Mouse (Mus musculus): ENCODE measurements around the gene Crybg2. TPM values are rescaled to one million over a fixed set of nuclear protein-coding genes. Genes with fewer than 3 reads are reported as not detected.

Crybg2 gene
- polyA plus RNA-seq, 1 experiment from 2014 or later: 11.1 TPM

DNA sequence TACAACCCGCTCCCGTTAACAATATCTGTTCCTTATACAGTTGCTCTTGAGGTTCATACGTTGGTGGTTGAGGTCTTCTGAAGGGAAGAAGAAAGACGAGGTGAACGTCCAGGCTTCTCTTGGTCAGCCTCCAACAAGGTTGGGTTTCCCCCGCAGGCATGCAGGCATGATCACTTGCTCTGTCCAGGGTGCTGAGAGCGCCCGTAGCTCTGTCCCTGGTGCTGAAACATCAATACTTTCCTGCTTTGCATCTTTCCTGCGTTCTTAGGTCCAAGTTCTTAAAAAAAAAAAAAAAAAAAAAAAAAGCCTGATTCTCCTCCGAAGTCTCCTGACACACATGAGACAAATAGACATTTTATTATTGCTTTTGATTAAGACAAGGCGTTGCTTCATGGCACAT is 40.0 kb upstream of the Crybg2 start:
- no peak for ATAC-seq (ENCODE audit: insufficient read depth, low FRiP score, low read depth)
- Histone ChIP-seq H3K4me1 (peaks cover 23% of the 10 kb centered on the region), H3K9me3 (no peaks in the 10 kb centered on the region), H3K36me3 (no peaks in the 10 kb centered on the region), H3K9ac (no peak overlapping the region), H3K4me3 (replicated peaks) (no peak overlapping the region), H3K27me3 (replicated peaks) (peaks cover 40% of the 10 kb centered on the region), H3K4me2 (no peak overlapping the region), H3K27ac (no peak overlapping the region)
- 6% methylated on average over 11 of the region's 11 CpGs for WGBS

DNA sequence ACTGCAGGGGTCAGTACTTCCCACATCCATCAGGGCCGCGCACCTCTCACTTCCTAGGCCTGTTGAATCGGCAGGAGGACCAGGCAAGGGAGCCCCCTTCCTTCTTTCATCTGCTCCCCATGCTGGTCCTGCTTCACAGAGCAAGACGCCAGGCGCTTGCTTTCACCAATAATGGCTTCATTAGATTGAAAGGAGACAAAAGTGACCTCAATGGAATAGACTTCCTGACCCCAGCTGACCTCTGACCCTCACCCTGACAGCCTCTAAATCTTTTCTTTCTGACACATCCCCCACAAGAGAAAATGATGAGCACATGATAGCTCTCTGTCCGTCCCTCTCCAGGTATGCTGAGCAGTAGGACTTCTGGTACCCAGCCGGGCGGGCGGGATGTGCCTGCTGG is 34.8 kb upstream of the Crybg2 start:
- H3K4me3 ChIP-seq (replicated peaks): no peak overlapping the region
- H3K4me1 ChIP-seq: no peaks in the 10 kb centered on the region
- no peaks in the 10 kb centered on the region for H3K27me3 ChIP-seq (replicated peaks)
- no peaks in the 10 kb centered on the region for H3K36me3 ChIP-seq
- no peak overlapping the region for H3K27ac ChIP-seq
- no peaks in the 10 kb centered on the region for H3K9me3 ChIP-seq
- no peak overlapping the region for H3K4me2 ChIP-seq
- no peak overlapping the region for H3K9ac ChIP-seq
- ATAC-seq (ENCODE audit: insufficient read depth, low FRiP score, low read depth): no peak
- WGBS: 53% methylated on average over 9 of the region's 9 CpGs

DNA sequence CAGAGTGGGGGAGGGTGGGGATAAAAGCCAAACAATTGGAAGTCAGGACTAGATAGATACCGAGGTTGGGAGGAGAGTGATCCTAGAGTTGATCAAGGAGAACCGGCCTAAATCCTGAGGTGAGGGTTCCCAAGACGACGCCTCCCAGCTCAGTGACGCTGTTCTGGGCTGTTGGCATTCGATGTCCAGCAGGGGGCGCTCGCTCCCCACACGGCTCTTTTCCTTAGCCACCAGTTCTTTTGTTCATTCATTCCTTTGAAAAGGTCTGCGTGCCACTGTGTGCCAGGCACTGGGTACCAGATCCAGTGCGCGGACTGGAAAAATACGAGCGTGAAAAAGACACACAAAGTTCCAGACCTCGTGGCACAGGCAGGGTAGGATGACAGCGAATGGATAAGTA is 24.7 kb upstream of the Crybg2 start:
- H3K9me3 ChIP-seq: no peaks in the 10 kb centered on the region
- no peaks in the 10 kb centered on the region for H3K27me3 ChIP-seq (replicated peaks)
- no peak overlapping the region for H3K4me2 ChIP-seq
- H3K27ac ChIP-seq: no peak overlapping the region
- H3K4me1 ChIP-seq: no peaks in the 10 kb centered on the region
- 3% methylated on average over 16 of the region's 16 CpGs for WGBS
- peak; percentile 14; the same call in 1 of the 2 replicates for ATAC-seq (ENCODE audit: insufficient read depth, low FRiP score, low read depth)
- H3K36me3 ChIP-seq: no peaks in the 10 kb centered on the region
- H3K4me3 ChIP-seq (replicated peaks): no peak overlapping the region
- H3K9ac ChIP-seq: no peak overlapping the region

DNA sequence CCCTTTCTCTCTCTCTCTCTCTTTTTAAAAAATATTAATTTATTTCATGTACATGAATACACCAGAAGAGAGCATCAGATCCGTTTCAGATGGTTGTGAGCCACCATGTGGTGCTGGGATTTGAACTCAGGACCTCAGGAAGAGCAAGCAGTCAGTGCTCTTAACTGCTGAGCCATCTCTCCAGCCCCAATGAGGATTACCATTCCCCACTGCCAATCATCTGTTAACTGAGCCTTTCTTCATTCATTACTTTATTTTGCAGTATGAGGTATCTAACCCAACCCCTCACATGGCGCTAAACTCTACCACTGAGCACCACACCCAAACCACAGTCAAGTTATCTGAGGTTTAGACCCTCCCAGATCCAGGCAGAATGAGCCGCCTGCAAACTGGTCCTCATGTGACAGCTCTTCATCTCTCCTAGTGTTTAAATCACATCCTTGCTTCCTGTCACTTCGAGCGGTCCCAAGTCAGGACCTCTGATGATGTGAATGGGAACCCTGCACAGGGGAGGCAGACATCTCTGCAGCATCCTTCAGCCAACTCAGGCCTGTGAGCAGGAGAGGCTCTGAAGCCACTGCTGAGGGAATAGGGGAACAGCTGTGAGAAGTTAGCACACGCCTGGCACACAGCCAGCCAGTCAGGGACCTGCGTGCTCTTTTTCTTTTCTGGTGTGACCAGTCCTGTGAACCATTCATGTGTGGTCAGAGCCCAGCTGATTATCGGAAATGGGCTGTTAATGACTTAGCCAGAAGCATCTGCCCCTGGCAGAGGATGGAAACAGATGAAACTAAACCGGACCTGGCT is 19.1 kb upstream of the Crybg2 start:
- peak; percentile 31; the same call in 1 of the 2 replicates for ATAC-seq (ENCODE audit: insufficient read depth, low FRiP score, low read depth)
- H3K4me3 ChIP-seq (replicated peaks): no peak overlapping the region
- no peak overlapping the region for H3K9ac ChIP-seq
- H3K27me3 ChIP-seq (replicated peaks): no peaks in the 10 kb centered on the region
- no peak overlapping the region for H3K27ac ChIP-seq
- 40% methylated on average over 9 of the region's 9 CpGs for WGBS
- H3K4me2 ChIP-seq: no peak overlapping the region
- H3K9me3 ChIP-seq: no peaks in the 10 kb centered on the region
- no peaks in the 10 kb centered on the region for H3K36me3 ChIP-seq
- no peaks in the 10 kb centered on the region for H3K4me1 ChIP-seq

DNA sequence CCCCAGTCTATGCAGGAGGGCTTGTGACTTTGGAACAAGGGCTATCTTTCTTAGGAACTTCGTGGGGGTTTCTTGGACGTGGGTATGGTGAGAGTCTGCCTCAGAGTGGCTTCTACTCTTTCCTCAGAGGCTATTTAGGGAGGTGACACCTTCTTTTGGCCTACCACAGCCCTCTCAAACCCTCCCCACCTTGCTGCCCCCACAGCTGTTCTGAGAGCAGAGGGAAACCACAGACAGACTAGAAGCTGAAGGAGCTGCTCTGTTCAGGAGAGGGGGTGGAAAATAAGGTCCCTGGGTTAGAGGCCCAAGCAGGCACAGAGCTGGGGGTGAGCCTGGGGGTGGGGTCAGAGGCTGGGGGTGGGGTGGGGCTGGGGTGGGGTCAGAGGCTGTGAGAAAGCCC is 17.6 kb upstream of the Crybg2 start:
- Histone ChIP-seq H3K27me3 (replicated peaks) (no peaks in the 10 kb centered on the region), H3K9ac (no peak overlapping the region), H3K4me2 (no peak overlapping the region), H3K4me3 (replicated peaks) (no peak overlapping the region), H3K27ac (no peak overlapping the region), H3K4me1 (no peaks in the 10 kb centered on the region), H3K36me3 (no peaks in the 10 kb centered on the region), H3K9me3 (no peaks in the 10 kb centered on the region)
- no peak for ATAC-seq (ENCODE audit: insufficient read depth, low FRiP score, low read depth)
- 68% methylated on average over 2 of the region's 2 CpGs for WGBS

DNA sequence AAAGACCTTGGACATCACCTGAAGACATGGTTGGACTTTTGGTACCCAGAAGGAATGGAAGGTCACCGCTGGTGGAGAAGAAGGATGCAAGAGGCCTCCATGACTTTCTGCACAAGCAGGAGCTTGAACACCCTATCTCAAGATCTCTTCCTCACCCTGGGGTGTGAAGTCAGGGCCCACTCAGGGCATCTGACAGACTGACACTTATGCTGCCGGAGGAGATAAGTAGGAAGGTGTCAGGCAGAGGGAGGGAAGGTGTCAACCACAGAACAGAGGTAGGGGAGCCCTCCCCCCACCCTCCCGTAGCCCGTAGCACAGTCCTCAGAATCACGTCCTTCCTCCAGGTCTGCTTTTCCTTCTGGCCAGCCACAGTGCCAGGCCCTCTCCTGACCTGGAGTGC is 13.0 kb upstream of the Crybg2 start:
- H3K36me3 ChIP-seq: no peaks in the 10 kb centered on the region
- H3K27ac ChIP-seq: no peak overlapping the region
- no peak for ATAC-seq (ENCODE audit: insufficient read depth, low FRiP score, low read depth)
- no peaks in the 10 kb centered on the region for H3K9me3 ChIP-seq
- WGBS: 59% methylated on average over 5 of the region's 5 CpGs
- no peak overlapping the region for H3K9ac ChIP-seq
- H3K4me3 ChIP-seq (replicated peaks): no peak overlapping the region
- H3K4me2 ChIP-seq: no peak overlapping the region
- no peaks in the 10 kb centered on the region for H3K27me3 ChIP-seq (replicated peaks)
- H3K4me1 ChIP-seq: 0 out of 2 replicates have a peak, but pooled peaks cover 3% of the 10 kb centered on the region

DNA sequence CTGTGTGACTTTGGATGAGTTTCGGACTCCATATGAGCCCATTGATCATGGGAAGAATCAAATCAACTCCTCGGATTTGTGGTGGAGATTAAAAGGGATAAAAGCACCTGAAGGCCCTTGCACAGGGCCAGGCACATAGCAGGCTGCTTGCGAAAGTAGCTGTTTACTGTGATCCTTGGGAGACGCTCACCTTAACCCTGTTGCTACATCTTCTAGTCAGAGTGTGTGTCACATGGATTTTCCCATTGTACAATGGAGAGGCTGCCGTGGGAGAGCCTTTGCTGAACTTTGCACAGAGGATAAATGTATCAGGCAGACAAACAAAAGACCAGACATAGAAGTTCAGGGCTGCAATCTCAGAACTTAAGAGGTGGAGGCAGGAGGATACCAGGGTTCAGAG is 8.7 kb upstream of the Crybg2 start:
- H3K36me3 ChIP-seq: no peaks in the 10 kb centered on the region
- H3K4me1 ChIP-seq: 0 out of 2 replicates have a peak, but pooled peaks cover 5% of the 10 kb centered on the region
- no peaks in the 10 kb centered on the region for H3K27me3 ChIP-seq (replicated peaks)
- no peak overlapping the region for H3K9ac ChIP-seq
- no peak overlapping the region for H3K4me3 ChIP-seq (replicated peaks)
- no peaks in the 10 kb centered on the region for H3K9me3 ChIP-seq
- H3K27ac ChIP-seq: no peak overlapping the region
- ATAC-seq (ENCODE audit: insufficient read depth, low FRiP score, low read depth): no peak
- 74% methylated on average over 5 of the region's 5 CpGs for WGBS
- H3K4me2 ChIP-seq: no peak overlapping the region

DNA sequence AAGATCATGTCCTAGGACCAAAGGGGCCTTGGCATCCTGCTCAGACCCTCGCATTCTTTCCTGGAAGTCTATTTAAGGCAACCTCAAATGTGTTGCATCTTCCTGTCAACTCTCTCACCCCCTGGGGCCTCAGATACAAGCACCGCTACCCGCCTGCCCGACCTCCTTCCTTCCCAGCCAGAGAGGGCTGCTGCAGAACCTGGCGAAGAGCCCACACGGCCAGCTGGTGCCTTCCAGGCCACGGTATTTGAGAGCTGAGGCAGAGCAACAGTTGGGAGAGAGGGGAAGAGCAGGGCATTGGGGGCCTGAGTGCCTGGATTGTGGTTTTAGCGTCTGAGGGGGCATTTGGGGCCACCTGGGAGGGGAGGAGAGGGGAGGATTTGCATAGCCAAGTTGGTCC is 8.1 kb upstream of the Crybg2 start:
- no peak for ATAC-seq (ENCODE audit: insufficient read depth, low FRiP score, low read depth)
- 11% methylated on average over 8 of the region's 8 CpGs for WGBS
- Histone ChIP-seq H3K27me3 (replicated peaks) (no peaks in the 10 kb centered on the region), H3K4me2 (no peak overlapping the region), H3K4me3 (replicated peaks) (no peak overlapping the region), H3K27ac (no peak overlapping the region), H3K9me3 (no peaks in the 10 kb centered on the region), H3K9ac (no peak overlapping the region), H3K36me3 (no peaks in the 10 kb centered on the region), H3K4me1 (0 out of 2 replicates have a peak, but pooled peaks cover 5% of the 10 kb centered on the region)

DNA sequence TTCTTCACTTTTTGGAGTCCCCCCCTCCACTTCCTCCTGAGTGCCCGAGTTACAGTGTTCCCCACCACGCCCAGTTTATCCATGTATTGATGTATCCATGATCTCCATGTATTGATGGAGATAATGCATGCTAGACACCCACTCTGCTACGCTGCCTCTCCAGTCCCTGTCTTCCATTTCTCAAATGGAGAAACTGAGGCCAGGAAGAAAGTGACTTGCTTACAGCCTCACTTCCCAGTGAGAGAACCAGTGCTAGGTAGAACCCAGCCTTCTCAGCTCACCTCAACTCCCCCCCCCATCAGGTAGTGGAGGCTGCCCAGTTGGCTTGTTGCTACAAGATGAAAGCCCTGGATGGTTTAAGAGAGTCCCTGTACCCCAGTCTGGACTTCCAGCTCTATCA is 7.1 kb upstream of the Crybg2 start, which contains the start of gene Zfp683:
Zfp683 (plus strand) TSS at position 301 of the 400 bp plus-strand sequence.
- ATAC-seq (ENCODE audit: insufficient read depth, low FRiP score, low read depth): no peak
- no peak within 1 kb of the TSS for H3K27ac ChIP-seq
- H3K4me2 ChIP-seq: no peak within 1 kb of the TSS
- H3K27me3 ChIP-seq (replicated peaks): no peaks in the 10 kb centered on the region
- no peaks in the 10 kb centered on the region for H3K36me3 ChIP-seq
- H3K4me3 ChIP-seq (replicated peaks): no peak within 1 kb of the TSS
- 0 out of 2 replicates have a peak, but pooled peaks cover 5% of the 10 kb centered on the region for H3K4me1 ChIP-seq
- 81% methylated on average over 3 of the region's 3 CpGs for WGBS
- H3K9ac ChIP-seq: no peak within 1 kb of the TSS
- H3K9me3 ChIP-seq: no peaks in the 10 kb centered on the region

DNA sequence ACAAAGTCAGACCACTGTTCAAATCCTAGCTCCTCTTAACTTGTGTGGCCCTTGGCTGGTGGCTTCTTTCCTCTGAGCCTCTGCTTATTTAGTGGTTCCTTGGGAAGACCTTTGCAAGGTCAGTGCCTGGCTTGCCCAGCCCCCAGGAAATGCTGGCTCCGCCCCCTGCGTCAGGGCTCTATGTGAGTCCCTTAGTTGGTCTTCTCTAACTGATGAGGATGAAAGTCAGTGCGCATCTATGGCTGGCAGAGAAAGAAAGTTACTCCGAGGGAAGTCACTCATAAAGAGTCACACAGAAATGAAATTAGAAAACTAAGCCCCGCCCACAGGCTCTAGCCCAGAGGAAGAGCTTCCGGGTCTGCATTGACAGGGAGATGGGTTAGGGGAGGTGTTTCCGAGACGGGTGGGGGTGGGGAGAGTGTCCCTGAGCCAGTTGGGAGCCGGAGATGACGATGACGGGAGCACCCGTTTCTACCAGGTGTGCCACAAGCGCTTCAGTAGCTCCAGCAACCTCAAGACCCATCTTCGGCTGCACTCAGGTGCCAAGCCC is 2.4 kb upstream of the Crybg2 start:
- no peak for ATAC-seq (ENCODE audit: insufficient read depth, low FRiP score, low read depth)
- H3K4me2 ChIP-seq: peak overlapping the region; percentile 35
- no peak overlapping the region for H3K9ac ChIP-seq
- 0 out of 2 replicates have a peak overlapping the region, but pooled peaks have one; percentile 5 for H3K4me3 ChIP-seq (replicated peaks)
- no peaks in the 10 kb centered on the region for H3K9me3 ChIP-seq
- H3K27me3 ChIP-seq (replicated peaks): peaks cover 5% of the 10 kb centered on the region; the same call in 1 of the 2 replicates
- H3K27ac ChIP-seq: no peak overlapping the region
- peaks cover 4% of the 10 kb centered on the region; the same call in 1 of the 2 replicates for H3K4me1 ChIP-seq
- WGBS: 26% methylated on average over 14 of the region's 14 CpGs
- H3K36me3 ChIP-seq: no peaks in the 10 kb centered on the region

DNA sequence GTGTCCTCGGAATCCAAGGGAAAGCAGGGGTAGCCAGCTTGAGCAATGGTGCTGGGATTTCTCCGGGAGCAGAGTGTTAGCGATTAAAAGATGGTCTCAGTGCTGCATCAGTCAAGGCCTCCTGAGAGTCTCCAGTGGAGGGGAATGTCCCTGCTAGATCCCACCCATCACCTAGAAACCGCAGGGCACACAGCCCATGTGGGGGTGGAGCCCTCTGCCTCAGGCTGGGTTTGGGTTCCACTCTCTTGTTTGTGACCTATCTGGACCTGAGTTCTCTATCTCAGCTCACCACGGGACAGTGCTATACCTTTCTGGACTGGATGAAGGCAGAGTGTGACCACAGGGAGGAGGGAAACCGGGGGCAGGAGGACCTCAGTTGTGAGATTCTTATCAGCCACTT is 1.7 kb upstream of the Crybg2 start:
- no peak for ATAC-seq (ENCODE audit: insufficient read depth, low FRiP score, low read depth)
- 80% methylated on average over 6 of the region's 6 CpGs for WGBS
- H3K4me3 ChIP-seq (replicated peaks): no peak overlapping the region
- no peak overlapping the region for H3K4me2 ChIP-seq
- H3K27ac ChIP-seq: no peak overlapping the region
- no peaks in the 10 kb centered on the region for H3K36me3 ChIP-seq
- no peak overlapping the region for H3K9ac ChIP-seq
- peaks cover 4% of the 10 kb centered on the region; the same call in 1 of the 2 replicates for H3K4me1 ChIP-seq
- H3K9me3 ChIP-seq: no peaks in the 10 kb centered on the region
- H3K27me3 ChIP-seq (replicated peaks): peaks cover 5% of the 10 kb centered on the region; the same call in 1 of the 2 replicates

DNA sequence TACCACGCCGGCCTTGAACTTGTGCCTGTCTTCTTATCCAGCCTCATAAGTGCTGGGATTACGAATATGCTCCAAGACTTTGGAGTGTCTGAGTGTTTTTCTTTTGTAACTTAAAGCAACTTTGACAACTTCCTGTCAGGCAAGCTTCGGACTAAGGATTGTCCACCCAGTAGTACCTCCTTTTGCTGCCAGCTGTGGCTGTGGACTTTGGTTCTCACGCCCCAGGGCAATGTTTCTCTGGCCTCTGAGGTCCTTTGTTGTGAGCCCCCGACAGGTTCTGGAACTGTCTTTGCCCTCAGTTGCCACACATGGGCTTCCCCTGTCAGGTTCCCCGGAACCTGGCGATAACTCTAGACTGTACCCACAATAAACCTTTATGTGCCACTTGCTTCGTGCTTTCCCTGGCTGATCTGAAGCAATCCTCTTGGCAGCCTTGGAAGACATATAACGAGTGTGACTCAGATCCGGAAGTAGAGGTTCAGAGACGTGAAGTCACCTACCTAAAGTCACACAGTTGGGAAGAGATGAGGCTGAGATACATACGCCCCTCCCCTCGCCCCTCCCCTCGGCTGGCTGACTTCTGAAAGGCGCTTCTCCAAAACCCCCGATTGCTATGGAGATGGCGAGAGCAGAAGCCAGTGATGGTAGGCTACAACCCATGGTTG is 683 bp downstream of the Crybg2 start:
- H3K9me3 ChIP-seq: no peaks in the 10 kb centered on the region
- no peak overlapping the region for H3K4me2 ChIP-seq
- peaks cover 8% of the 10 kb centered on the region for H3K4me1 ChIP-seq
- peaks cover 5% of the 10 kb centered on the region; the same call in 1 of the 2 replicates for H3K27me3 ChIP-seq (replicated peaks)
- WGBS: 54% methylated on average over 18 of the region's 18 CpGs
- peak overlapping the region; percentile 61 for H3K27ac ChIP-seq
- no peaks in the 10 kb centered on the region for H3K36me3 ChIP-seq
- ATAC-seq (ENCODE audit: insufficient read depth, low FRiP score, low read depth): no peak
- no peak overlapping the region for H3K4me3 ChIP-seq (replicated peaks)
- H3K9ac ChIP-seq: no peak overlapping the region
